Mouse (Mus musculus): Measurements from ENCODE around the gene Nob1.

- TF ChIP-seq CTCF (IDR thresholded peaks at IDR 0.05; ENCODE audit: borderline replicate concordance, insufficient read depth, low read depth, low read length), result no peak
- TF ChIP-seq POLR2A (IDR thresholded peaks at IDR 0.05; ENCODE audit: borderline replicate concordance, insufficient read depth, low read length), result no peak
Observed at GRCm38 (mm10) chr8:107465332-107465990, 40.6 kb upstream of the Nob1 start.
